Mouse (Mus musculus): Measurements from ENCODE around the gene Kcnh2. TPM values are rescaled to one million over a fixed set of nuclear protein-coding genes. Genes with fewer than 3 reads are reported as not detected.

The Kcnh2 gene
- polyA plus RNA-seq, 1 experiment from 2014 or later = 32.4 TPM

GRCm38 (mm10) chr5:24351701-24352171 is 332 bp upstream of the Kcnh2 start:
- Histone ChIP-seq H3K9me3 (no peaks in the 10 kb centered on the region), H3K36me3 (no peaks in the 10 kb centered on the region), H3K27me3 (ENCODE audit: insufficient read depth, poor library complexity, severe bottlenecking) (peaks cover 72% of the 10 kb centered on the region), H3K4me3 (peak overlapping the region; percentile 78), H3K27ac (peak overlapping the region; percentile 92), H3K4me1 (replicated peaks) (peaks cover 79% of the 10 kb centered on the region)
- 2% methylated on average over 41 of the region's 41 CpGs for WGBS
- peak; percentile 90 for DNase-seq (ENCODE audit: low spot score)

GRCm38 (mm10) chr5:24350531-24351250 is 713 bp downstream of the Kcnh2 start:
- peak overlapping the region; percentile 92 for H3K27ac ChIP-seq
- peaks cover 80% of the 10 kb centered on the region for H3K27me3 ChIP-seq (ENCODE audit: insufficient read depth, poor library complexity, severe bottlenecking)
- WGBS = 37% methylated on average over 14 of the region's 15 CpGs
- DNase-seq (ENCODE audit: low spot score) = peak; percentile 23
- peaks cover 82% of the 10 kb centered on the region for H3K4me1 ChIP-seq (replicated peaks)
- no peaks in the 10 kb centered on the region for H3K9me3 ChIP-seq
- peak overlapping the region; percentile 78 for H3K4me3 ChIP-seq
- H3K36me3 ChIP-seq = 0 out of 2 replicates have a peak, but pooled peaks cover 3% of the 10 kb centered on the region

GRCm38 (mm10) chr5:24350073-24350472 is 1.3 kb downstream of the Kcnh2 start:
- 0 out of 2 replicates have a peak, but pooled peaks cover 3% of the 10 kb centered on the region for H3K36me3 ChIP-seq
- WGBS = 39% methylated on average over 3 of the region's 3 CpGs
- H3K9me3 ChIP-seq = no peaks in the 10 kb centered on the region
- peak overlapping the region; percentile 78 for H3K4me3 ChIP-seq
- peaks cover 88% of the 10 kb centered on the region for H3K4me1 ChIP-seq (replicated peaks)
- H3K27ac ChIP-seq = peak overlapping the region; percentile 53; the same call in 1 of the 2 replicates
- no peak for DNase-seq (ENCODE audit: low spot score)
- H3K27me3 ChIP-seq (ENCODE audit: insufficient read depth, poor library complexity, severe bottlenecking) = peaks cover 80% of the 10 kb centered on the region

GRCm38 (mm10) chr5:24348546-24348945 is 2.9 kb downstream of the Kcnh2 start:
- 1% methylated on average over 30 of the region's 30 CpGs for WGBS
- Histone ChIP-seq H3K27ac (peak overlapping the region; percentile 65), H3K4me3 (peak overlapping the region; percentile 78), H3K27me3 (ENCODE audit: insufficient read depth, poor library complexity, severe bottlenecking) (peaks cover 66% of the 10 kb centered on the region), H3K36me3 (0 out of 2 replicates have a peak, but pooled peaks cover 3% of the 10 kb centered on the region), H3K4me1 (replicated peaks) (peaks cover 90% of the 10 kb centered on the region), H3K9me3 (no peaks in the 10 kb centered on the region)
- DNase-seq (ENCODE audit: low spot score) = no peak

GRCm38 (mm10) chr5:24348128-24348527 is 3.3 kb downstream of the Kcnh2 start:
- 0 out of 2 replicates have a peak, but pooled peaks cover 3% of the 10 kb centered on the region for H3K36me3 ChIP-seq
- peak overlapping the region; percentile 78 for H3K4me3 ChIP-seq
- H3K4me1 ChIP-seq (replicated peaks) = peaks cover 90% of the 10 kb centered on the region
- peaks cover 62% of the 10 kb centered on the region for H3K27me3 ChIP-seq (ENCODE audit: insufficient read depth, poor library complexity, severe bottlenecking)
- H3K27ac ChIP-seq = peak overlapping the region; percentile 65
- DNase-seq (ENCODE audit: low spot score) = peak; percentile 72
- WGBS = under 1% methylated on average over 41 of the region's 41 CpGs
- H3K9me3 ChIP-seq = no peaks in the 10 kb centered on the region

GRCm38 (mm10) chr5:24347186-24347875 is 4.1 kb downstream of the Kcnh2 start:
- whole genome bisulfite sequencing = 56% methylated on average over 7 of the region's 7 CpGs
- no peak for DNase-seq (ENCODE audit: low spot score)
- Histone ChIP-seq H3K4me3 (peak overlapping the region; percentile 78), H3K9me3 (no peaks in the 10 kb centered on the region), H3K36me3 (0 out of 2 replicates have a peak, but pooled peaks cover 3% of the 10 kb centered on the region), H3K27me3 (ENCODE audit: insufficient read depth, poor library complexity, severe bottlenecking) (peaks cover 54% of the 10 kb centered on the region), H3K4me1 (replicated peaks) (peaks cover 90% of the 10 kb centered on the region), H3K27ac (0 out of 2 replicates have a peak overlapping the region, but pooled peaks have one; percentile 36)

- Histone ChIP-seq H3K4me3 (no peak overlapping the region), H3K9me3 (no peaks in the 10 kb centered on the region), H3K27me3 (ENCODE audit: insufficient read depth, poor library complexity, severe bottlenecking) (peaks cover 52% of the 10 kb centered on the region), H3K27ac (no peak overlapping the region), H3K4me1 (replicated peaks) (peaks cover 90% of the 10 kb centered on the region), H3K36me3 (0 out of 2 replicates have a peak, but pooled peaks cover 3% of the 10 kb centered on the region)
- 89% methylated on average over 7 of the region's 7 CpGs for WGBS
- no peak for DNase-seq (ENCODE audit: low spot score)
Observed at GRCm38 (mm10) chr5:24346313-24346712, 5.1 kb downstream of the Kcnh2 start.

- H3K27me3 ChIP-seq (ENCODE audit: insufficient read depth, poor library complexity, severe bottlenecking) = peaks cover 35% of the 10 kb centered on the region
- H3K4me3 ChIP-seq = peak overlapping the region; percentile 36
- peak overlapping the region; percentile 95 for H3K27ac ChIP-seq
- H3K36me3 ChIP-seq = 0 out of 2 replicates have a peak, but pooled peaks cover 3% of the 10 kb centered on the region
- no peaks in the 10 kb centered on the region for H3K9me3 ChIP-seq
- DNase-seq (ENCODE audit: low spot score) = peak; percentile 44
- H3K4me1 ChIP-seq (replicated peaks) = peaks cover 75% of the 10 kb centered on the region
- WGBS = 10% methylated on average over 12 of the region's 12 CpGs
Observed at GRCm38 (mm10) chr5:24344477-24345051, 6.8 kb downstream of the Kcnh2 start.

GRCm38 (mm10) chr5:24343977-24344436 is 7.4 kb downstream of the Kcnh2 start:
- Histone ChIP-seq H3K9me3 (no peaks in the 10 kb centered on the region), H3K4me3 (peak overlapping the region; percentile 36), H3K4me1 (replicated peaks) (peaks cover 74% of the 10 kb centered on the region), H3K27ac (peak overlapping the region; percentile 95), H3K36me3 (0 out of 2 replicates have a peak, but pooled peaks cover 3% of the 10 kb centered on the region), H3K27me3 (ENCODE audit: insufficient read depth, poor library complexity, severe bottlenecking) (peaks cover 30% of the 10 kb centered on the region)
- WGBS = 6% methylated on average over 2 of the region's 2 CpGs
- DNase-seq (ENCODE audit: low spot score) = peak; percentile 90

- Histone ChIP-seq H3K4me3 (peak overlapping the region; percentile 36; the same call in 1 of the 2 replicates), H3K36me3 (0 out of 2 replicates have a peak, but pooled peaks cover 3% of the 10 kb centered on the region), H3K4me1 (replicated peaks) (peaks cover 74% of the 10 kb centered on the region), H3K9me3 (no peaks in the 10 kb centered on the region), H3K27me3 (ENCODE audit: insufficient read depth, poor library complexity, severe bottlenecking) (peaks cover 24% of the 10 kb centered on the region), H3K27ac (peak overlapping the region; percentile 95)
- DNase-seq (ENCODE audit: low spot score) = no peak
Observed at GRCm38 (mm10) chr5:24343379-24343778, 8.0 kb downstream of the Kcnh2 start.

- 54% methylated on average over 8 of the region's 8 CpGs for WGBS
- H3K9me3 ChIP-seq = no peaks in the 10 kb centered on the region
- H3K27me3 ChIP-seq (ENCODE audit: insufficient read depth, poor library complexity, severe bottlenecking) = peaks cover 20% of the 10 kb centered on the region
- peak overlapping the region; percentile 95 for H3K27ac ChIP-seq
- 0 out of 2 replicates have a peak, but pooled peaks cover 3% of the 10 kb centered on the region for H3K36me3 ChIP-seq
- no peak for DNase-seq (ENCODE audit: low spot score)
- H3K4me3 ChIP-seq = 0 out of 2 replicates have a peak overlapping the region, but pooled peaks have one; percentile 36
- peaks cover 74% of the 10 kb centered on the region for H3K4me1 ChIP-seq (replicated peaks)
Observed at GRCm38 (mm10) chr5:24342966-24343365, 8.4 kb downstream of the Kcnh2 start.

- peak overlapping the region; percentile 95 for H3K27ac ChIP-seq
- H3K27me3 ChIP-seq (ENCODE audit: insufficient read depth, poor library complexity, severe bottlenecking) = peaks cover 14% of the 10 kb centered on the region
- DNase-seq (ENCODE audit: low spot score) = no peak
- H3K4me3 ChIP-seq = 0 out of 2 replicates have a peak overlapping the region, but pooled peaks have one; percentile 36
- 76% methylated on average over 14 of the region's 14 CpGs for WGBS
- peaks cover 74% of the 10 kb centered on the region for H3K4me1 ChIP-seq (replicated peaks)
- no peaks in the 10 kb centered on the region for H3K9me3 ChIP-seq
- H3K36me3 ChIP-seq = 0 out of 2 replicates have a peak, but pooled peaks cover 3% of the 10 kb centered on the region
Observed at GRCm38 (mm10) chr5:24342205-24342963, 9.0 kb downstream of the Kcnh2 start.

Data from hindbrain, embryonic 10.5 days (tissue).